Mouse (Mus musculus): ENCODE data around the gene Cideb. TPM values are rescaled to one million over a fixed set of nuclear protein-coding genes. Genes with fewer than 3 reads are reported as not detected.

Gene Cideb
- polyA plus RNA-seq (2012; rRNA removed), result 36.1 and 38.6 TPM in 2 replicates

GRCm38 (mm10) chr14:55758363-55758784 is at the start of gene Cideb:
TSS of gene Cideb (minus strand) at chr14:55758458.

GRCm38 (mm10) chr14:55788256-55789050 is 30.2 kb upstream of the Cideb start, which contains the start of gene Ripk3:
TSS of gene Ripk3 (minus strand) at chr14:55788865.

GRCm38 (mm10) chr14:55783958-55784235 is 25.6 kb upstream of the Cideb start, which contains the start of gene Adcy4:
TSS of gene Adcy4 (minus strand) at chr14:55784095.

GRCm38 (mm10) chr14:55765696-55766095 is 7.4 kb upstream of the Cideb start, which contains the start of gene Ltb4r1:
TSS of gene Ltb4r1 (plus strand) at chr14:55765962.

GRCm38 (mm10) chr14:55761163-55761562 is 2.9 kb upstream of the Cideb start, which contains the start of gene Ltb4r2:
TSS of gene Ltb4r2 (plus strand) at chr14:55761428.

GRCm38 (mm10) chr14:55745180-55745860 is 12.9 kb downstream of the Cideb start, which contains the start of the genes Dhrs1 and Nop9:
TSS of gene Dhrs1 (minus strand) at chr14:55745690.
TSS of gene Nop9 (plus strand) at chr14:55745693.

GRCm38 (mm10) chr14:55721700-55722437 is 36.4 kb downstream of the Cideb start, which contains the start of gene Rabggta:
TSS of gene Rabggta (minus strand) at chr14:55722263.

GRCm38 (mm10) chr14:55713729-55714122 is 44.5 kb downstream of the Cideb start, which contains the start of gene Tgm1:
TSS of gene Tgm1 (minus strand) at chr14:55713926.

Other genes with a start within 250 kb of the Cideb start
- gene Cpne6, start 248.0 kb downstream of the Cideb start, polyA plus RNA-seq (2012; rRNA removed), result 0.06 and 0.08 TPM in 2 replicates
- gene Nrl, start 233.5 kb downstream of the Cideb start, polyA plus RNA-seq (2012; rRNA removed), result 0.01 TPM in 1 of 2 replicates, not detected in the other
- gene Pck2, start 218.2 kb downstream of the Cideb start, polyA plus RNA-seq (2012; rRNA removed), result 21.6 and 22.1 TPM in 2 replicates
- 29.4 and 35.9 TPM in 2 replicates for gene Dcaf11, start 198.5 kb downstream of the Cideb start, polyA plus RNA-seq (2012; rRNA removed)
- 0.76 and 0.83 TPM in 2 replicates for gene A730061H03Rik, start 198.1 kb downstream of the Cideb start, polyA plus RNA-seq (2012; rRNA removed)
- 0.20 and 0.69 TPM in 2 replicates for gene Fitm1, start 182.8 kb downstream of the Cideb start, polyA plus RNA-seq (2012; rRNA removed)
- gene Psme1, start 180.3 kb downstream of the Cideb start, polyA plus RNA-seq (2012; rRNA removed), result 49.6 and 57.9 TPM in 2 replicates
- 17.8 and 19.8 TPM in 2 replicates for gene Emc9, start 173.2 kb downstream of the Cideb start, polyA plus RNA-seq (2012; rRNA removed)
- gene Psme2, start 167.3 kb downstream of the Cideb start, polyA plus RNA-seq (2012; rRNA removed), result 63.6 and 64.0 TPM in 2 replicates
- gene Rnf31, start 166.8 kb downstream of the Cideb start, polyA plus RNA-seq (2012; rRNA removed), result 5.9 and 7.5 TPM in 2 replicates
- gene Irf9, start 154.9 kb downstream of the Cideb start, polyA plus RNA-seq (2012; rRNA removed), result 17.6 and 23.7 TPM in 2 replicates
- 1.7 and 2.1 TPM in 2 replicates for gene Rec8, start 140.4 kb downstream of the Cideb start, polyA plus RNA-seq (2012; rRNA removed)
- gene Ipo4, start 122.5 kb downstream of the Cideb start, polyA plus RNA-seq (2012; rRNA removed), result 24.1 TPM in 2 replicates
- gene Gm49378, start 120.6 kb downstream of the Cideb start, polyA plus RNA-seq (2012; rRNA removed), result 1.5 and 1.6 TPM in 2 replicates
- gene Tm9sf1, start 114.7 kb downstream of the Cideb start, polyA plus RNA-seq (2012; rRNA removed), result 25.0 and 29.3 TPM in 2 replicates
- gene Tssk4, start 108.3 kb downstream of the Cideb start, polyA plus RNA-seq (2012; rRNA removed), result 0.35 and 0.44 TPM in 2 replicates
- gene Mdp1, start 98.0 kb downstream of the Cideb start, polyA plus RNA-seq (2012; rRNA removed), result 14.2 and 15.2 TPM in 2 replicates
- gene Gmpr2, start 86.5 kb downstream of the Cideb start, polyA plus RNA-seq (2012; rRNA removed), result 13.3 and 16.5 TPM in 2 replicates
- gene Nedd8, start 86.3 kb downstream of the Cideb start, polyA plus RNA-seq (2012; rRNA removed), result 177 and 195 TPM in 2 replicates
- 15.3 and 17.8 TPM in 2 replicates for gene Tinf2, start 76.6 kb downstream of the Cideb start, polyA plus RNA-seq (2012; rRNA removed)
- 2.4 and 2.5 TPM in 2 replicates for gene Tgm1, start 44.5 kb downstream of the Cideb start, polyA plus RNA-seq (2012; rRNA removed)
- gene Rabggta, start 36.2 kb downstream of the Cideb start, polyA plus RNA-seq (2012; rRNA removed), result 10.6 and 12.3 TPM in 2 replicates
- gene Dhrs1, start 12.8 kb downstream of the Cideb start, polyA plus RNA-seq (2012; rRNA removed), result 27.6 and 31.2 TPM in 2 replicates
- gene Nop9, start 12.8 kb downstream of the Cideb start, polyA plus RNA-seq (2012; rRNA removed), result 12.2 and 15.0 TPM in 2 replicates
- 0.57 and 0.65 TPM in 2 replicates for gene Ltb4r2, start 3.0 kb upstream of the Cideb start, polyA plus RNA-seq (2012; rRNA removed)
- 2.2 and 3.1 TPM in 2 replicates for gene Ltb4r1, start 7.5 kb upstream of the Cideb start, polyA plus RNA-seq (2012; rRNA removed)
- gene Adcy4, start 25.6 kb upstream of the Cideb start, polyA plus RNA-seq (2012; rRNA removed), result 0.86 and 0.99 TPM in 2 replicates
- gene Ripk3, start 30.4 kb upstream of the Cideb start, polyA plus RNA-seq (2012; rRNA removed), result 12.6 and 15.4 TPM in 2 replicates
- gene Nfatc4, start 64.7 kb upstream of the Cideb start, polyA plus RNA-seq (2012; rRNA removed), result 0.71 and 1.5 TPM in 2 replicates
- 1.6 and 1.7 TPM in 2 replicates for gene Nynrin, start 95.6 kb upstream of the Cideb start, polyA plus RNA-seq (2012; rRNA removed)
- gene Cbln3, start 125.9 kb upstream of the Cideb start, polyA plus RNA-seq (2012; rRNA removed), result 0.10 and 0.16 TPM in 2 replicates
- 7.3 and 8.4 TPM in 2 replicates for gene Khnyn, start 126.5 kb upstream of the Cideb start, polyA plus RNA-seq (2012; rRNA removed)
- 5.3 and 6.1 TPM in 2 replicates for gene Sdr39u1, start 141.8 kb upstream of the Cideb start, polyA plus RNA-seq (2012; rRNA removed)
- gene Cma1, start 186.2 kb upstream of the Cideb start, polyA plus RNA-seq (2012; rRNA removed), result 0.07 and 0.12 TPM in 2 replicates
- gene Cma2, start 192.5 kb upstream of the Cideb start, polyA plus RNA-seq (2012; rRNA removed), result not detected in 2 replicates